In the genomic region with DNA sequence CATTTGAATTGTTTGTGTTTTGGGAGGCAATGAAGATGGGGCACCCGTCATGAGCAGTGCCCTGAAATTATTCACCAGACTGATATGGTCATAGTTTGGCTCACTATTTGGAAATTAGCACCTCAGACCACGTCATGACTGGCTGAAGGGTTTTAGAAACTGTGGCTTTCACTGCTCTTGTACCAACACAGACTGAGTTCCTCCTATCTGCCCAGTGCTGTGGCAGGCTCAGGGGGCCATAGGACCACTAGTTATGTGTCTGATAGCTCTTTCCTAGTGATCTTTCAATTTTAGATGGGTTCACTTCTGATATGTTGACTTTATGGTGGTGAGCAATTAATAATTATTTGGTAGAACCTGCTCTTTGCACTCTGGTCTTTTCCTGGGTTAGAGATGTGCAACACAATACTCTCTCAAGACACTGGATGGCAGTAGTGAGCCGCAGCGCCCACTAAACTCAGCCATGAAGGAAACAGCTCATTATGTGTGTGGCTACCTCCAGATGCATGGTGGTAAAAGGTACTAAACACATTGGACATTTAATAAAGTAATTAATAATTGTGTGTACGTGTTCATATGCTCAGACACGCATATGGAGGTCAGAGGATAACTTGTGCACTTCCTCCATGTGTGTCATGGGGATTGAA, we compare ENCODE assay signal across 8 mouse cellular contexts.
A peak's percentile ranks its signal among the peaks of the same experiment; 100 is the strongest.
DNase-seq lines count a peak whose midpoint lies in the region; ATAC-seq lines count a peak whose summit lies in the region.

No protein-coding gene starts in this region.

- intact Hi-C loops in heart, postnatal 25 days (cut with DNase I): loop anchor here (1.0 kb wide), 1 partner anchor 258 kb away; no protein-coding TSS in a partner anchor

- H3K36me3 ChIP-seq in kidney, embryonic 16.5 days (ENCODE audit: insufficient read depth, low read length): no peaks in the 10 kb centered on the region

- no peak overlapping the region for H3K27ac ChIP-seq in kidney, embryonic 16.5 days (ENCODE audit: low read length)

- no peak overlapping the region for H3K4me2 ChIP-seq in kidney, embryonic 16.5 days (replicated peaks; ENCODE audit: low read depth, low read length)

- H3K4me3 ChIP-seq in kidney, embryonic 16.5 days (ENCODE audit: low read length): no peak overlapping the region

- H3K4me1 ChIP-seq in kidney, embryonic 16.5 days (ENCODE audit: insufficient read depth, low read length): no peaks in the 10 kb centered on the region

- no peaks in the 10 kb centered on the region for H3K9me3 ChIP-seq in kidney, embryonic 16.5 days (ENCODE audit: low read length)

- ATAC-seq in frontal cortex, adult (ENCODE audit: low TSS enrichment): peak; percentile 93
- ATAC-seq in kidney, embryonic 16.5 days (ENCODE audit: low FRiP score, low TSS enrichment): 0 out of 2 replicates have a peak, but pooled peaks have one; percentile 63

- H3K27me3 ChIP-seq in kidney, embryonic 16.5 days (ENCODE audit: insufficient read depth, low read length): no peaks in the 10 kb centered on the region; the same call in 1 of the 2 replicates

- DNase-seq in heart, adult 18-20 months: peak; percentile 8 to 60
- DNase-seq in heart, postnatal 25 days (ENCODE audit: low spot score): no peak
- DNase-seq in CD4-positive helper T cell, adult 2 months (ENCODE audit: low read depth, low spot score): peak; percentile 26
- DNase-seq in adrenal gland, postnatal 36 days: peak; percentile 63 to 72
- peak; percentile 60 for DNase-seq in mesoderm, embryonic 11.5 days (ENCODE audit: low read depth, low spot score)
- DNase-seq in thymus, postnatal 25 days: peak; percentile 21

- 18% methylated on average over 6 of the region's 6 CpGs for WGBS in kidney, embryonic 16.5 days

- no peak overlapping the region for H3K9ac ChIP-seq in kidney, embryonic 16.5 days (replicated peaks; ENCODE audit: low read length)
